Mouse (Mus musculus) myocyte (in vitro differentiated cells): Measurements from ENCODE around the gene Fchsd2.

Experiments
- E2F4 ChIP-seq: IDR thresholded peaks from one replicate; pipeline ENCODE4 v1.6.1; 2011; ENCODE audit warnings: mild to moderate bottlenecking, control low read depth, moderate library complexity; ENCODE audit not compliant: insufficient read depth
- MAX ChIP-seq: IDR thresholded peaks from one replicate; pipeline ENCODE4 v1.6.1; 2011; ENCODE audit warnings: low read depth, mild to moderate bottlenecking, control low read depth
- MYOD1 ChIP-seq, 3 experiments: IDR thresholded peaks; one replicate each; pipeline ENCODE4 v1.6.1; 2011; ENCODE audit warnings: control low read depth in 2 of 3, low read depth in 2 of 3, mild to moderate bottlenecking in 2 of 3, moderate library complexity in 1 of 3; ENCODE audit not compliant: insufficient read length in 2 of 3, control insufficient read depth in 1 of 3
- MYOG ChIP-seq, 3 experiments: IDR thresholded peaks; one replicate each; pipeline ENCODE4 v1.6.1; 2011; ENCODE audit warnings: control low read depth in 2 of 3, low read depth in 2 of 3, mild to moderate bottlenecking in 2 of 3; ENCODE audit not compliant: insufficient read length in 2 of 3, control insufficient read depth in 1 of 3, insufficient read depth in 1 of 3
- POLR2A ChIP-seq: IDR thresholded peaks from one replicate; pipeline ENCODE4 v1.6.1; 2011; ENCODE audit warnings: low read depth, mild to moderate bottlenecking, control low read depth, moderate library complexity; ENCODE audit not compliant: insufficient read length
- POLR2AphosphoS2 ChIP-seq: IDR thresholded peaks from one replicate; pipeline ENCODE4 v1.6.1; 2011; ENCODE audit warnings: low read depth, control low read depth; ENCODE audit not compliant: insufficient read length
- SRF ChIP-seq: IDR thresholded peaks from one replicate; pipeline ENCODE4 v1.6.1; 2011; ENCODE audit warnings: low read depth; ENCODE audit not compliant: control insufficient read depth, insufficient read length
- TCF12 ChIP-seq: IDR thresholded peaks from one replicate; pipeline ENCODE4 v1.6.1; 2011; ENCODE audit warnings: mild to moderate bottlenecking, control low read depth; ENCODE audit not compliant: poor library complexity, insufficient read depth, severe bottlenecking
- TCF3 ChIP-seq: IDR thresholded peaks from one replicate; pipeline ENCODE4 v1.6.1; 2011; ENCODE audit warnings: low read depth, control low read depth; ENCODE audit not compliant: insufficient read length
- USF1 ChIP-seq: IDR thresholded peaks from one replicate; pipeline ENCODE4 v1.6.1; 2011; ENCODE audit warnings: low read depth, mild to moderate bottlenecking, control low read depth, moderate library complexity

DNA sequence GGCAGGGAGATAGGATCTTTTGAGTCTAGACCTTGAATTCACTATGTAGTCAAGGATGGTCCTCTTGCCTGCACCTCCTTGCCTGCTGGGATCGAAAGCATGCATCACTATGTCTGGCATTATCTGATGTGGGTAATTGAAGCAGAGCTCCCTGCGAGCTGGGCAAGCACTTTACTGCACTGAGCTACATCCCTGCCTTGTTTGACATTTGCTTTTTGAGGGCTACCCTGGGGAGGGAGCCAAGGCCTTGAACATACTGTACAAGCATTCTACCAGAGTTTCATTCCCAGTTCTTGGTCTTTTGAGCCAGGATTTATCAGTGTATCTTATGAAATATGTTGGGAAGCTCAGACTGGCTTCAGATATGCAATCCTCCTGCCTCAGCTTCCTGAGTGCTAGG is 39.5 kb upstream of the Fchsd2 start:
- no peak for TF ChIP-seq POLR2A
- TF ChIP-seq POLR2AphosphoS2: no peak
- TF ChIP-seq MYOG (IDR thresholded peaks at IDR 0.05; ENCODE audit: control insufficient read depth in 1 of 3, insufficient read depth in 1 of 3, insufficient read length in 2 of 3, low read depth in 2 of 3): no peak
- no peak for TF ChIP-seq E2F4
- TF ChIP-seq SRF: no peak
- no peak for TF ChIP-seq USF1
- no peak for TF ChIP-seq MAX
- TF ChIP-seq TCF3: no peak
- TF ChIP-seq TCF12: no peak
- no peak for TF ChIP-seq MYOD1 (IDR thresholded peaks at IDR 0.05; ENCODE audit: control insufficient read depth in 1 of 3, insufficient read length in 2 of 3, low read depth in 2 of 3)
